Mouse (Mus musculus): ENCODE measurements at regions not wholly inside any gene's neighbourhood (a gene's known extent, or its start where the extent isn't known, plus 50 kb on each side); places are given as distances from the start of the nearest gene placed in this dataset.

- DNase-seq (ENCODE audit: low read depth) = no peak
Observed at GRCm38 (mm10) chr4:91180241-91181096, 220.1 kb downstream of the Elavl2 start.

GRCm38 (mm10) chr4:91164280-91165121 is 236.1 kb downstream of the Elavl2 start:
- DNase-seq (ENCODE audit: low read depth) = no peak

GRCm38 (mm10) chr4:91157047-91157446 is 243.5 kb downstream of the Elavl2 start:
- no peak for DNase-seq (ENCODE audit: low read depth)

GRCm38 (mm10) chr4:91144666-91145065 is 255.9 kb downstream of the Elavl2 start:
- no peak for DNase-seq (ENCODE audit: low read depth)

- no peak for DNase-seq (ENCODE audit: low read depth)
Observed at GRCm38 (mm10) chr4:91143906-91144305, 256.7 kb downstream of the Elavl2 start.

GRCm38 (mm10) chr4:91135327-91135726 is 265.3 kb downstream of the Elavl2 start:
- no peak for DNase-seq (ENCODE audit: low read depth)

- no peak for DNase-seq (ENCODE audit: low read depth)
Observed at GRCm38 (mm10) chr4:91132266-91132665, 268.3 kb downstream of the Elavl2 start.

GRCm38 (mm10) chr4:91120277-91120676 is 280.3 kb downstream of the Elavl2 start:
- DNase-seq (ENCODE audit: low read depth) = no peak

GRCm38 (mm10) chr4:91116807-91117609 is 283.6 kb downstream of the Elavl2 start:
- no peak for DNase-seq (ENCODE audit: low read depth)

GRCm38 (mm10) chr4:91111684-91112681 is 288.6 kb downstream of the Elavl2 start:
- no peak for DNase-seq (ENCODE audit: low read depth)

- no peak for DNase-seq (ENCODE audit: low read depth)
Observed at GRCm38 (mm10) chr4:91096086-91096485, 304.5 kb downstream of the Elavl2 start.

GRCm38 (mm10) chr4:91094382-91094781 is 306.2 kb downstream of the Elavl2 start:
- DNase-seq (ENCODE audit: low read depth) = no peak

- DNase-seq (ENCODE audit: low read depth) = no peak
Observed at GRCm38 (mm10) chr4:91093885-91094284, 306.7 kb downstream of the Elavl2 start.

GRCm38 (mm10) chr4:91092323-91092722 is 308.3 kb downstream of the Elavl2 start:
- no peak for DNase-seq (ENCODE audit: low read depth)

- no peak for DNase-seq (ENCODE audit: low read depth)
Observed at GRCm38 (mm10) chr4:91091910-91092309, 308.7 kb downstream of the Elavl2 start.

GRCm38 (mm10) chr4:91083950-91084349 is 316.6 kb downstream of the Elavl2 start:
- no peak for DNase-seq (ENCODE audit: low read depth)

- DNase-seq (ENCODE audit: low read depth) = no peak
Observed at GRCm38 (mm10) chr4:91081447-91081846, 319.1 kb downstream of the Elavl2 start.

- no peak for DNase-seq (ENCODE audit: low read depth)
Observed at GRCm38 (mm10) chr4:91080620-91081441, 319.8 kb downstream of the Elavl2 start.

GRCm38 (mm10) chr4:91071263-91071662 is 329.3 kb downstream of the Elavl2 start:
- DNase-seq (ENCODE audit: low read depth) = no peak

GRCm38 (mm10) chr4:91060933-91061332 is 339.7 kb downstream of the Elavl2 start:
- no peak for DNase-seq (ENCODE audit: low read depth)
